Mouse (Mus musculus): ENCODE data around the gene Sycp2l.

GRCm38 (mm10) chr13:41097324-41098058 lies 16.6 kb upstream of the Sycp2l start:
- TF ChIP-seq EP300 (IDR thresholded peaks at IDR 0.05; ENCODE audit: low read depth) = no peak
- no peak for TF ChIP-seq CTCF (IDR thresholded peaks at IDR 0.05; ENCODE audit: low read depth)
